Mouse (Mus musculus) brown adipose tissue, adult 24 weeks (tissue): ENCODE measurements around the gene Ccdc126. TPM values are rescaled to one million over a fixed set of nuclear protein-coding genes. Genes with fewer than 3 reads are reported as not detected.

Source experiments
- H3K27ac ChIP-seq: fragments of 200-500 bp; replicated peaks from 2 replicates; pipeline ENCODE4 v1.5.1; 2012; ENCODE audit warnings: low read depth, mild to moderate bottlenecking, low read length
- H3K4me1 ChIP-seq: fragments of 200-500 bp; 2 replicates; pipeline ENCODE4 v1.6.1; 2012; ENCODE audit warnings: low read length, mixed read lengths; ENCODE audit not compliant: control insufficient read depth, insufficient read depth, insufficient read length
- H3K4me3 ChIP-seq: fragments of 200-500 bp; 2 replicates; pipeline ENCODE4 v1.5.1; 2012; ENCODE audit warnings: low read depth, mild to moderate bottlenecking, low read length, moderate library complexity; ENCODE audit not compliant: insufficient read depth
- polyA plus RNA-seq: library from polyadenylated mRNA; stranded (reverse); fragments of >200 nt; gene quantifications from 2 replicates; pipeline ENCODE4 v1.2.4, GENCODE M21; 2012; ENCODE audit not compliant: missing spikeins, insufficient read depth, insufficient read length

Gene Ccdc126
- polyA plus RNA-seq, 1 experiment, result 1.1 TPM

- Histone ChIP-seq H3K4me1 (peaks cover 2% of the 10 kb centered on the region; the same call in 1 of the 2 replicates), H3K27ac (no peak overlapping the region), H3K4me3 (no peak overlapping the region)
Observed at GRCm38 (mm10) chr6:49324528-49324927, 5.5 kb downstream of the Ccdc126 start.

- H3K4me1 ChIP-seq, result no peaks in the 10 kb centered on the region
- no peak overlapping the region for H3K4me3 ChIP-seq
- no peak overlapping the region for H3K27ac ChIP-seq
Observed at GRCm38 (mm10) chr6:49325294-49325693, 6.2 kb downstream of the Ccdc126 start.

GRCm38 (mm10) chr6:49326846-49327245, 7.8 kb downstream of the Ccdc126 start:
- no peak overlapping the region for H3K4me3 ChIP-seq
- H3K4me1 ChIP-seq, result no peaks in the 10 kb centered on the region
- H3K27ac ChIP-seq, result no peak overlapping the region

- H3K4me3 ChIP-seq, result no peak overlapping the region
- H3K27ac ChIP-seq, result no peak overlapping the region
- no peaks in the 10 kb centered on the region for H3K4me1 ChIP-seq
Observed at GRCm38 (mm10) chr6:49331369-49332059, 12.4 kb downstream of the Ccdc126 start.

GRCm38 (mm10) chr6:49332060-49332370, 12.9 kb downstream of the Ccdc126 start:
- Histone ChIP-seq H3K4me1 (no peaks in the 10 kb centered on the region), H3K27ac (no peak overlapping the region), H3K4me3 (no peak overlapping the region)

GRCm38 (mm10) chr6:49338566-49338965, 19.5 kb downstream of the Ccdc126 start:
- Histone ChIP-seq H3K4me1 (no peaks in the 10 kb centered on the region), H3K4me3 (no peak overlapping the region), H3K27ac (no peak overlapping the region)

- Histone ChIP-seq H3K27ac (no peak overlapping the region), H3K4me3 (no peak overlapping the region), H3K4me1 (no peaks in the 10 kb centered on the region)
Observed at GRCm38 (mm10) chr6:49339145-49339544, 20.1 kb downstream of the Ccdc126 start.

GRCm38 (mm10) chr6:49343737-49344469, 24.8 kb downstream of the Ccdc126 start:
- Histone ChIP-seq H3K27ac (no peak overlapping the region), H3K4me1 (no peaks in the 10 kb centered on the region), H3K4me3 (no peak overlapping the region)

GRCm38 (mm10) chr6:49349826-49350225, 30.8 kb downstream of the Ccdc126 start:
- H3K4me3 ChIP-seq, result no peak overlapping the region
- H3K27ac ChIP-seq, result no peak overlapping the region
- H3K4me1 ChIP-seq, result no peaks in the 10 kb centered on the region

- Histone ChIP-seq H3K4me3 (no peak overlapping the region), H3K4me1 (no peaks in the 10 kb centered on the region), H3K27ac (no peak overlapping the region)
Observed at GRCm38 (mm10) chr6:49354613-49355012, 35.5 kb downstream of the Ccdc126 start.

GRCm38 (mm10) chr6:49355171-49355570, 36.1 kb downstream of the Ccdc126 start:
- H3K4me1 ChIP-seq, result no peaks in the 10 kb centered on the region
- H3K27ac ChIP-seq, result no peak overlapping the region
- no peak overlapping the region for H3K4me3 ChIP-seq

GRCm38 (mm10) chr6:49360420-49360819, 41.3 kb downstream of the Ccdc126 start:
- no peaks in the 10 kb centered on the region for H3K4me1 ChIP-seq
- no peak overlapping the region for H3K27ac ChIP-seq
- H3K4me3 ChIP-seq, result no peak overlapping the region

- H3K4me1 ChIP-seq, result peaks cover 5% of the 10 kb centered on the region
- H3K4me3 ChIP-seq, result peak within 1 kb of the TSS; percentile 66
- H3K27ac ChIP-seq, result no peak within 1 kb of the TSS
Observed at GRCm38 (mm10) chr6:49367159-49368054, 48.3 kb downstream of the Ccdc126 start, which contains the start of gene Fam221a. Gene Fam221a (plus strand): TSS chr6:49367739.

GRCm38 (mm10) chr6:49368212-49368611, 49.1 kb downstream of the Ccdc126 start:
- no peak overlapping the region for H3K27ac ChIP-seq
- peaks cover 5% of the 10 kb centered on the region for H3K4me1 ChIP-seq
- peak overlapping the region; percentile 66 for H3K4me3 ChIP-seq

- Histone ChIP-seq H3K27ac (no peak overlapping the region), H3K4me3 (no peak overlapping the region), H3K4me1 (peaks cover 5% of the 10 kb centered on the region)
Observed at GRCm38 (mm10) chr6:49372705-49373104, 53.6 kb downstream of the Ccdc126 start.
